Mouse (Mus musculus) neural tube, embryonic 11.5 days (tissue): ENCODE measurements around the gene Zbtb7a. TPM values are rescaled to one million over a fixed set of nuclear protein-coding genes. Genes with fewer than 3 reads are reported as not detected.
A peak's percentile ranks its signal among the peaks of the same experiment; 100 is the strongest.
"Not testable (repeated sequence)": the region's sequence is repeated elsewhere in the genome, so short reads cannot be mapped to it uniquely, and the experiment has no call there.

Experiments used
- ATAC-seq: fragments of 200-750 bp; cut with Nextera tagmentation; 2 replicates; pipeline ENCODE4 v1.8.0; 2017; ENCODE audit warnings: moderate number of reproducible peaks, mild to moderate bottlenecking, moderate TSS enrichment, moderate library complexity; ENCODE audit not compliant: insufficient read depth, low FRiP score, low TSS enrichment
- DNase-seq: peaks from one replicate; pipeline ENCODE4 v3.0.0-alpha.2; 2015; ENCODE audit warnings: low spot score
- H3K27ac ChIP-seq: fragments of 300-500 bp; sonication (generic); 2 replicates; pipeline ENCODE4 v1.5.1; 2014; ENCODE audit warnings: low read depth, mild to moderate bottlenecking, low read length
- H3K27me3 ChIP-seq: fragments of 300-500 bp; sonication (generic); 2 replicates; pipeline ENCODE4 v1.6.1; 2014; ENCODE audit warnings: mild to moderate bottlenecking, low read length, mixed read lengths; ENCODE audit not compliant: control insufficient read depth, insufficient read depth
- H3K36me3 ChIP-seq: fragments of 300-500 bp; sonication (generic); 2 replicates; pipeline ENCODE4 v1.6.1; 2014; ENCODE audit warnings: mild to moderate bottlenecking, low read length, moderate library complexity, mixed read lengths; ENCODE audit not compliant: control insufficient read depth, insufficient read depth
- H3K4me1 ChIP-seq: fragments of 300-500 bp; sonication (generic); 2 replicates; pipeline ENCODE4 v1.6.1; 2014; ENCODE audit warnings: low read length, mixed read lengths; ENCODE audit not compliant: control insufficient read depth, insufficient read depth
- H3K4me2 ChIP-seq: fragments of 300-500 bp; sonication (generic); 2 replicates; pipeline ENCODE4 v1.6.1; 2014; ENCODE audit warnings: low read depth, mild to moderate bottlenecking, moderate library complexity
- H3K4me3 ChIP-seq: fragments of 300-500 bp; sonication (generic); 2 replicates; pipeline ENCODE4 v1.5.1; 2014; ENCODE audit warnings: low read depth, low read length
- H3K9ac ChIP-seq: fragments of 300-500 bp; sonication (generic); 2 replicates; pipeline ENCODE4 v1.6.1; 2014; ENCODE audit warnings: mild to moderate bottlenecking, low read length
- H3K9me3 ChIP-seq: fragments of 300-500 bp; sonication (generic); 2 replicates; pipeline ENCODE4 v1.6.1; 2016; ENCODE audit warnings: low read length; ENCODE audit not compliant: control insufficient read depth
- WGBS: fragments of 180-500 bp; shearing (Covaris S2); extraction: QIAGEN DNeasy Blood & Tissue Kit; methylation state at CpG from one replicate; pipeline ENCODE4 v1.1.7; 2014; 5-methylcytosine and 5-hydroxymethylcytosine counted together
- polyA plus RNA-seq: library from polyadenylated mRNA; unstranded; fragments of >200 nt; fragmentation: Nextera tagmentation; extraction: Ambion mirVana; gene quantifications from 2 replicates; pipeline ENCODE4 v1.2.1, GENCODE M21; 2014

Gene Zbtb7a
- polyA plus RNA-seq, 1 experiment from 2014 or later: 8.8 TPM

GRCm38 (mm10) chr10:81169411-81169900, 34.4 kb downstream of the Zbtb7a start:
- DNase-seq, H3K9ac ChIP-seq, H3K27ac ChIP-seq: not testable (repeated sequence)

DNA sequence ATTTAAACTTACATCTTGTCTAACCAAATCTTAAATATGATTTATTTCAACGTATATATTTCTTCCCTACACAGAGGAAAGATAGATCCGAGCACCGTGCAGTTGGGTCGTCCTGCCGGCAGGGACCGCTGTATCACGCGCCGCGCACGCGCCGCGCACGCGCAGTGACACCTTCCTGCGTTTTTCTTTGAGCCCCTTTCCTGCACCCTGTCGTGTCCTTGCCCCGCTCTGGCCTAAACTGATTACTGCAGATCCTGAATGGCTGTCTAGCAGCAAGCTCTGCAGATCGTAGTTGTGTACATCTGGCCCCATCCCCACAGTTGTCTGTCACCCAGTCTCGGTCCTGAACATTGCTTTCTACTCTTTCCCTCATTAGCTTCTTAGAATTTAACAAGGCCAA, 38.1 kb downstream of the Zbtb7a start:
- Histone ChIP-seq H3K36me3 (peaks cover 6% of the 10 kb centered on the region), H3K4me3 (no peak overlapping the region), H3K4me2 (peak overlapping the region; percentile 21), H3K27ac (peak overlapping the region; percentile 73), H3K27me3 (no peaks in the 10 kb centered on the region), H3K9ac (peak overlapping the region; percentile 20; the same call in 1 of the 2 replicates), H3K4me1 (peaks cover 20% of the 10 kb centered on the region), H3K9me3 (no peaks in the 10 kb centered on the region)
- peak; percentile 91 for DNase-seq
- ATAC-seq: no peak
- 8% methylated on average over 21 of the region's 21 CpGs for WGBS

More at GRCm38 (mm10) chr10:81169411-81169900, 34.4 kb downstream of the Zbtb7a start:
- H3K4me1 ChIP-seq: peaks cover 19% of the 10 kb centered on the region
- H3K36me3 ChIP-seq, ATAC-seq, H3K4me2 ChIP-seq, H3K27me3 ChIP-seq, H3K9me3 ChIP-seq, H3K4me3 ChIP-seq: not testable (repeated sequence)
- 69% methylated on average over 6 of the region's 14 CpGs for WGBS

DNA sequence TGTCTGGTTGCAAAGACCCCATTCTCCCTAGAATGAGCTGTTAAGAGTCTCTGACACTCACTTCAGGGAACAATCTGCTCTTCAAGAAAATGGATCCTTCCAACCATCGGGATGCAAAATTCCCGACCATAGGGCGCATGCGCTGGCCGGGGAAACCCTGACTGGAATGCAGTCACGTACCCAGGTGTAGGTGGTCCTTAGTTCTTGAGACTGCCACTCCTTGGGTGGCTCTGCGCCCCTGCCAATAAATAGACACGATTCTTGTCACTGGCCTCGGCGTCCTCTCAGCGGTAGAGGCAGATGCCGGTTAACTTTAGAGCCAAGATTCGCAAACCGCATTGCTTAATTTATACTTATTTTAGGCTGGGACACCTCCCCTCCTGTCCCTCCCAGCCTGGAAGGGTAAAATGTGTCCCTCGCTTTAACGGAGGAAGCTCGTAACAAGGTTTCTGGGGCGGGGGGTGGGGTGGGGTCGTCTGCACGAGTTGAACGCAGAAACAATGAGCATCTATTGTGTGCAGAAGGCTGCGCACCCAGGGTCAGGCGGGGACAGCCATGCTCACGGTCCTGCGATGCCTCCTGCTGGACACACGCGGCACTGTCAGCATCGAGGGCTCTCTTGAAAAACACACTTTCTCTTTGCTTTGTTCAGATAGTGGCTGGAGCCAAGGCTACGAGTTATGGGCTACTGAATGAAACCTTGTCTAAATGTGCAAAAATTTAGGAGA, 39.8 kb downstream of the Zbtb7a start:
- Histone ChIP-seq H3K4me3 (peak overlapping the region; percentile 34), H3K9ac (peak overlapping the region; percentile 74), H3K9me3 (no peaks in the 10 kb centered on the region), H3K4me1 (peaks cover 13% of the 10 kb centered on the region), H3K36me3 (peaks cover 20% of the 10 kb centered on the region), H3K27ac (peak overlapping the region; percentile 85), H3K27me3 (no peaks in the 10 kb centered on the region), H3K4me2 (peak overlapping the region; percentile 63)
- DNase-seq (peak; percentile 93), ATAC-seq (peak; percentile 65)
- 1% methylated on average over 29 of the region's 29 CpGs for WGBS

DNA sequence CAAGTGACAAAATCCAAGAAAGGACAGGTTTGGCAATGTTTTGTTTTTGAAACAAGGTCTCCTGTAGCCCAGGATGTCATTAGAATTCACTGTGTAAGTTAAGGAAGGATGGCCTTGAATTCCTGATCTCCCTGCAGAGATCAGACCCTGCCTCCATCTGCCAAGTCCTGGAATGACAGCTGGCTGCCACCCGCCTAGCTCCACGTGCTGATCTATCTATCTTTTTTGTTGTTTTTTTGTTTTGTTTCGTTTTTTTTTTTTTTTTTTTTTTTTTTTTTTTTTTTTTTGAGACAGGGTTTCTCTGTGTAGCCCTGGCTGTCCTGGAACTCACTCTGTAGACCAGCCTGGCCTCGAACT, 40.3 kb downstream of the Zbtb7a start:
- peaks cover 26% of the 10 kb centered on the region for H3K36me3 ChIP-seq
- H3K27ac ChIP-seq: peak overlapping the region; percentile 85; the same call in 1 of the 2 replicates
- peak overlapping the region; percentile 34; the same call in 1 of the 2 replicates for H3K4me3 ChIP-seq
- DNase-seq: peak; percentile 50
- WGBS: 16% methylated on average over 4 of the region's 4 CpGs
- H3K4me2 ChIP-seq: peak overlapping the region; percentile 63
- H3K27me3 ChIP-seq, H3K9me3 ChIP-seq, ATAC-seq: not testable (repeated sequence)
- H3K4me1 ChIP-seq: peaks cover 13% of the 10 kb centered on the region
- peak overlapping the region; percentile 74 for H3K9ac ChIP-seq

DNA sequence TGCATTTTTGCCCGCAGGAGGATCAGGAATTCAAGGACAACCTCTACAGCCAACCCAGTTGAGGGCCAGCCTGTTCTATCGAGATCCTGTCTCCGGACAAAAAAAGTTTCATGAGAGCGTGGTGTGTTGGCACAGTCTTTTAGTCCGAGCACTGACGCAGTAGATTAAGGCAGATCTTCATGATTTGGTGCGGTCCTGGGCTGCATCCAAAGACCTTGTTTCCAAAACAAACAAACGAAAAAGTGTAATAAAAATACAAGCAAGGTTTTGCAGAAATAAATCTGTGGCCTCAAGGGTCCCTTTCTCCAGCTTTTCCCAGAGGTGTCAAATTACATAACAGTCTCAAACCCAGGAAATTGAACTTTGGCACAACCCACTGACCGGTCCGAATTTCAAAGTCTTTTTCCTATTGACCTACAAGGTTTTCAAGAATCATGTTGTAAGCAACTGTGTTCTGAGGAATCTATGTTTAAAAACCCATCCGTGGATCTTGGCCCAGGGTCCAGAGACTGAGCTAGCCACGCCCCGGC, 41.0 kb downstream of the Zbtb7a start:
- peak overlapping the region; percentile 100 for H3K4me3 ChIP-seq
- H3K27ac ChIP-seq: peak overlapping the region; percentile 85
- ATAC-seq (no peak), DNase-seq (no peak)
- WGBS: 8% methylated on average over 13 of the region's 13 CpGs
- H3K9ac ChIP-seq: no peak overlapping the region
- no peaks in the 10 kb centered on the region for H3K27me3 ChIP-seq
- H3K4me2 ChIP-seq: peak overlapping the region; percentile 39
- no peaks in the 10 kb centered on the region for H3K9me3 ChIP-seq
- peaks cover 13% of the 10 kb centered on the region for H3K4me1 ChIP-seq
- H3K36me3 ChIP-seq: peaks cover 32% of the 10 kb centered on the region

GRCm38 (mm10) chr10:81176466-81177271, 41.6 kb downstream of the Zbtb7a start, which contains the start of gene Eef2:
Gene Eef2, plus strand, starts transcription at chr10:81176631.
- Histone ChIP-seq H3K4me1 (peaks cover 13% of the 10 kb centered on the region), H3K4me3 (peak within 1 kb of the TSS; percentile 100), H3K4me2 (peak within 1 kb of the TSS; percentile 99), H3K9me3 (no peaks in the 10 kb centered on the region), H3K27me3 (no peaks in the 10 kb centered on the region), H3K36me3 (peaks cover 38% of the 10 kb centered on the region), H3K27ac (peak within 1 kb of the TSS; percentile 85), H3K9ac (peak within 1 kb of the TSS; percentile 99)
- DNase-seq: peak; percentile 99
- WGBS: under 1% methylated on average over 76 of the region's 77 CpGs
- ATAC-seq: peak; percentile 76

GRCm38 (mm10) chr10:81177491-81177925, 42.5 kb downstream of the Zbtb7a start:
- H3K36me3 ChIP-seq: peaks cover 42% of the 10 kb centered on the region
- no peak for ATAC-seq
- peak overlapping the region; percentile 99 for H3K4me2 ChIP-seq
- H3K9me3 ChIP-seq: no peaks in the 10 kb centered on the region
- no peaks in the 10 kb centered on the region for H3K27me3 ChIP-seq
- H3K4me3 ChIP-seq: peak overlapping the region; percentile 100
- peak overlapping the region; percentile 84; the same call in 1 of the 2 replicates for H3K27ac ChIP-seq
- H3K4me1 ChIP-seq: peaks cover 13% of the 10 kb centered on the region
- no peak for DNase-seq
- WGBS: 15% methylated on average over 16 of the region's 16 CpGs
- peak overlapping the region; percentile 99 for H3K9ac ChIP-seq

DNA sequence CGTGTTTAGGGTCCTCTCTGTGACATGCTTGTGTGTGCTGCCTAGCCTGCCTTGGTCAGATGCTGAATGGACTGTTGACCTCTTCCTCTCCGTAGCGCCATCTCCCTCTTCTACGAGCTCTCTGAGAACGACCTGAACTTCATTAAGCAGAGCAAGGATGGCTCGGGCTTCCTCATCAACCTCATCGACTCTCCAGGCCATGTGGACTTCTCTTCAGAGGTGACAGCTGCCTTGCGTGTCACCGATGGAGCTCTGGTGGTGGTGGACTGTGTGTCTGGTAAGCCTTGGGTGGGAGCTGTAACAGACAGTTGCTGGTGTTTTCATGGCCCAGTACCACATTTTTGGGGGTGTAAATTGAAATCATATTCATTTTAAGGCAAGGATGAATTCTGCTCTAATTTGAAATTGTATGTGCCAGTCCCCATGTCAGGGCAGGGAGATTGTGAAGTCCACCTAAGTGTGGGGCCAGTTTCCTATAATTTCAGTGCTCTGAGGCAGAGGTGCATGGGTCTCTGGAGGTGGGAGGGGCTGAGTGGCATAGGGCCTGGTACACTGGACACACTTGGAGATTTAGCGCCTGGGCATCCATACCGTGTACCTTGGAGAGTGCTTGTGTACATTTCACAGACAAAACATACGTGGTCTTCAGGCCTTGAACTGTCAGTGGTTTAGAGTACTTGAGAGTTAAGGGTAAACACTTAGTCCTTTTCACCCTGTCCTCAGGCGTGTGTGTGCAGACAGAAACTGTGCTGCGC, 43.1 kb downstream of the Zbtb7a start:
- peak overlapping the region; percentile 99 for H3K9ac ChIP-seq
- no peaks in the 10 kb centered on the region for H3K27me3 ChIP-seq
- DNase-seq (no peak), ATAC-seq (no peak)
- no peak overlapping the region for H3K27ac ChIP-seq
- H3K4me3 ChIP-seq: peak overlapping the region; percentile 100
- H3K4me1 ChIP-seq: peaks cover 13% of the 10 kb centered on the region
- H3K36me3 ChIP-seq: peaks cover 42% of the 10 kb centered on the region
- no peaks in the 10 kb centered on the region for H3K9me3 ChIP-seq
- peak overlapping the region; percentile 99 for H3K4me2 ChIP-seq
- 70% methylated on average over 14 of the region's 14 CpGs for WGBS
